Mouse (Mus musculus) kidney, postnatal 36 days (tissue): ENCODE results near the gene C530008M17Rik.
A peak's percentile ranks its signal among the peaks of the same experiment; 100 is the strongest.

Source experiments
- DNase-seq, 2 experiments: peaks; one replicate each; pipeline ENCODE4 v3.0.0; 2021 to 2022; ENCODE audit warnings: mixed read lengths in 2 of 2

The C530008M17Rik gene

GRCm38 (mm10) chr5:76656212-76656611, at the start of gene C530008M17Rik:
Gene C530008M17Rik (plus strand): TSS chr5:76656512.
- DNase-seq, result no peak

- DNase-seq, result no peak
These were observed 46.5 kb upstream of the C530008M17Rik start for GRCm38 (mm10) chr5:76609702-76610370.

GRCm38 (mm10) chr5:76612867-76613499, 43.3 kb upstream of the C530008M17Rik start:
- no peak for DNase-seq

- DNase-seq, result no peak
These were observed 41.0 kb upstream of the C530008M17Rik start for GRCm38 (mm10) chr5:76615276-76615675.

- no peak for DNase-seq
These were observed 40.0 kb upstream of the C530008M17Rik start for GRCm38 (mm10) chr5:76616196-76616747.

GRCm38 (mm10) chr5:76618750-76619149, 37.6 kb upstream of the C530008M17Rik start:
- no peak for DNase-seq

- no peak for DNase-seq
These were observed 32.6 kb upstream of the C530008M17Rik start for GRCm38 (mm10) chr5:76623759-76624158.

- DNase-seq, result no peak
These were observed 28.5 kb upstream of the C530008M17Rik start for GRCm38 (mm10) chr5:76627770-76628169.

- DNase-seq, result no peak
These were observed 22.3 kb upstream of the C530008M17Rik start for GRCm38 (mm10) chr5:76634012-76634411.

- DNase-seq, result no peak
These were observed 20.7 kb upstream of the C530008M17Rik start for GRCm38 (mm10) chr5:76635592-76635991.

GRCm38 (mm10) chr5:76642076-76642475, 14.2 kb upstream of the C530008M17Rik start:
- DNase-seq, result no peak

- no peak for DNase-seq
These were observed 12.1 kb upstream of the C530008M17Rik start for GRCm38 (mm10) chr5:76644234-76644633.

GRCm38 (mm10) chr5:76645091-76645868, 11.0 kb upstream of the C530008M17Rik start:
- no peak for DNase-seq

- no peak for DNase-seq
These were observed 6.4 kb upstream of the C530008M17Rik start for GRCm38 (mm10) chr5:76649897-76650296.

- peak; percentile 4 to 21 for DNase-seq
These were observed 5.1 kb upstream of the C530008M17Rik start for GRCm38 (mm10) chr5:76651151-76651725.

- DNase-seq, result peak; percentile 15 to 66
These were observed 1.2 kb downstream of the C530008M17Rik start for GRCm38 (mm10) chr5:76657245-76658083.

- peak in 1 of 2 experiments; percentile 18 for DNase-seq
These were observed 2.0 kb downstream of the C530008M17Rik start for GRCm38 (mm10) chr5:76658084-76658934.

GRCm38 (mm10) chr5:76659958-76660635, 3.8 kb downstream of the C530008M17Rik start:
- no peak for DNase-seq

GRCm38 (mm10) chr5:76661310-76661709, 5.0 kb downstream of the C530008M17Rik start:
- no peak for DNase-seq

GRCm38 (mm10) chr5:76664936-76665335, 8.6 kb downstream of the C530008M17Rik start:
- DNase-seq, result no peak
